Mouse (Mus musculus): Measurements from ENCODE around the gene Mical1. TPM values are rescaled to one million over a fixed set of nuclear protein-coding genes. Genes with fewer than 3 reads are reported as not detected.
A peak's percentile ranks its signal among the peaks of the same experiment; 100 is the strongest.

Gene Mical1
- total RNA-seq, 1 experiment from 2014 or later: 15.6 TPM

DNA sequence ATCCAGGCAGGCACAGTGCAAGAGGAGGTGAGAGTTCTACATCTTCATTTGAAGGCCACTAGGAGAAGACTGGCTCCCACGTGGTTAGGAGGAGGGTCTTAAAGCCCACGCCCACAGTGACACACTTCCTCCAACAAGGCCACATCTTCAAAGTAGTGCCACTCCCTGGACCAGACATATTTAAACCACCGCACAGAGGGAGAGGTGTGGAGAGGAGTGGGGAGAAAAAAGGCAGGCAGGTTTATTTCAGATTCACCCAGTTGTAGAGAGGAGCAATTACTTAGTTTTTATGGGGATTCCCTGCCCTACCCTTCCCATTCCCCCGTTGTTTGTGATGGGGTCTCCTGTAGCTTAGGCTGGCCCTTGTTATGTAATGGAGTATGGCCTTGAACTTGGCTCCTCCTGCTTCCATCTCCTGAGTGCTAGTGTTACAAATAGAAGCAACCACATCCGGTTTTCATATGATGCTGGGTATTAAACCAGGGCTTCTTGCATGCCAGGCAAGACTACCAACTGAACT lies 3.1 kb upstream of the Mical1 start:
- no peak for ATAC-seq (replicated peaks in 1 of 2; ENCODE audit: insufficient read depth in 1 of 2, low FRiP score in 2 of 2, low TSS enrichment in 1 of 2, low read depth in 1 of 2, poor library complexity in 2 of 2, severe bottlenecking in 2 of 2)

DNA sequence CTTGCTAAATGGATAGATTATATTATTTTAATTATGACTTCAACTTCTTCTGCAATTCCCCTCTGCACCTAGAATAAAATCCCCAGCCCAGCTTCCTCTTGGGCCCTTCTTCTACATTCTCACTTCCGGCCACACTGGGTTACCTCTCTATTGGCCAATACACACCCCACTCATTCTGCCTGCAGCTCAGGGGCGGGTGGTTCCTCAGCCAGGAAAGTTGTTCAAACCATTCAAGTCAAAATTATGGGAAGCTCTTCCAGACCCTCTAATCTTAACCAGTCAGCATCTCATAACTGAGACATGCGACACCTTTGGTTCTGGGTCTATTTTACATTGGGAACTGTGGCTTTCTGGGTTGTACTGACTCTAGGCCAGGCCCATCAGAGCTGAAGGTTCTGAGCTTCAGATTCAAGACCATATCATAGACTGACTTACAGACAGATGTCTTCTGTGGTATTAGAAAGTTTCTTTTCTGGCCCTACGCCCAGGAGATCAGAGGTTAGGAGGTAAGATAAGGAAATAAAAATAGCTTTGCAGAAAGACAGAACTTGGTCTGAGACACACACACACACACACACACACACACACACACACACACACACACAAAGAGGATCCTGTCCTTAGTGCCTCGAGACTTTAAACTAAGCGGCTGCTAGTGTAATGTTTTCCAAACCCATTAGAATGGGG lies 2.2 kb upstream of the Mical1 start:
- peak; percentile 70 to 77 for ATAC-seq (replicated peaks in 1 of 2; ENCODE audit: insufficient read depth in 1 of 2, low FRiP score in 2 of 2, low TSS enrichment in 1 of 2, low read depth in 1 of 2, poor library complexity in 2 of 2, severe bottlenecking in 2 of 2)

- no peak for ATAC-seq (replicated peaks in 1 of 2; ENCODE audit: insufficient read depth in 1 of 2, low FRiP score in 2 of 2, low TSS enrichment in 1 of 2, low read depth in 1 of 2, poor library complexity in 2 of 2, severe bottlenecking in 2 of 2)
Observed at GRCm38 (mm10) chr10:41474981-41475391, 1.1 kb upstream of the Mical1 start.

GRCm38 (mm10) chr10:41477018-41477277 lies 834 bp downstream of the Mical1 start:
- no peak for ATAC-seq (replicated peaks in 1 of 2; ENCODE audit: insufficient read depth in 1 of 2, low FRiP score in 2 of 2, low TSS enrichment in 1 of 2, low read depth in 1 of 2, poor library complexity in 2 of 2, severe bottlenecking in 2 of 2)

DNA sequence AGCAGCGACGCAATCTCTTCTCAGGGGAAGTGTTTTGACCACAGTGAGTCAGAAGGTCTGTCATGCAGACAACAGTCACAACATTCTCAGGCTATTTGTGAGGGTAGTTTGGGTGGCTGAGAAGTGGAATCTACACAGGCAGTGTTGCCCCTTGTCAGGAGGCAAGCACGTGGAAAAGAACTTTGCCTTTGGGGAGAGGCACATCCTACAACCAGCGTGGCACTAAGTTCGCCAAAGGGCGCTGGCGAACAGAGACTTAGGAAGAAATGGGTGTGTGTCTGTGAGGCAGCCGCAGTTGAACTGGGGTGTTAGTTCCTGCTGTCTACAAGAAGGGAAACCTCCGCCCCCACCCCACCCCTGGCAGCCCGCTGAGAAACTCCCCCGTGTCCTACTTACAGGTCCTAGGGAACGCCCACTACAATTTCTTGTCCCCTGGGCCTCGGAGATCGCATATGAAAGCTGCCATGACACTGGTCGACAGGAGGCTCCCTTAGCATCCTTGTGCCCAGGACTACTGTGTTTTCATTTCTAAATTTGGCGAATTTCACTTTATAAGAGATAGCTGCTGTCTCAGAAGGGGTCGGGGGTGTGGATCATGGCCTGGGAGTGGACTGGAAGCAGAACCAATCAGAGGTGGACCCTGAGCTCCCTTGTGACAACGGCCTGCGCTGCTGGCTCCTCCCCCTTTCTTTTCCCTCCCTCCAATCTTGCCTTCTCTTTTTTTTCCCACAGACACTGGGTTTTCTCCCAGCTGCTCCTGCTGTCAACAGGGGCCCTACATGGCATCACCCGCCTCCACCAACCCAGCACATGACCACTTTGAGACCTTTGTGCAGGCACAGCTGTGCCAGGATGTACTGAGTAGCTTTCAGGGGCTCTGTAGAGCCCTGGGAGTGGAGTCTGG lies 1.4 kb downstream of the Mical1 start:
- ATAC-seq (replicated peaks in 1 of 2; ENCODE audit: insufficient read depth in 1 of 2, low FRiP score in 2 of 2, low TSS enrichment in 1 of 2, low read depth in 1 of 2, poor library complexity in 2 of 2, severe bottlenecking in 2 of 2): peak; percentile 47 to 51

DNA sequence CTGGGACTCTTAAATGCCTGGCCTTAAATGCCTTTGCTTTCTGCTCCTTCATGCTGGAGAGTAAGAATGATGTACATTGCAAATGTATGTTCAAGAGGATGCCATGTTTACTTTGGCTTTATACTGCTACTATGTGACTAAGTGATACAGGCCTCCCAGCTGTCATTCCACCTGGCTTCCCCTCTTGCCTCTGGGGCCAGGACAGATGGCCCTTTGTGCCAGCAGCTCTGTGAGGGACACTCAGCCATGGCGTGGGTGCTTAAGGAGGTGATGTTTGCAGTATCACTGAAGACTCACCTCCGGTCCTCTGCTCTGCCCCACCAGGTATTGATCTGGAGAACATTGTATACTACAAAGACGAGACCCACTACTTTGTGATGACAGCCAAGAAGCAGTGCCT lies 3.8 kb downstream of the Mical1 start:
- no peak for ATAC-seq (replicated peaks in 1 of 2; ENCODE audit: insufficient read depth in 1 of 2, low FRiP score in 2 of 2, low TSS enrichment in 1 of 2, low read depth in 1 of 2, poor library complexity in 2 of 2, severe bottlenecking in 2 of 2)

GRCm38 (mm10) chr10:41480938-41481880 lies 5.1 kb downstream of the Mical1 start:
- no peak for ATAC-seq (replicated peaks in 1 of 2; ENCODE audit: insufficient read depth in 1 of 2, low FRiP score in 2 of 2, low TSS enrichment in 1 of 2, low read depth in 1 of 2, poor library complexity in 2 of 2, severe bottlenecking in 2 of 2)

GRCm38 (mm10) chr10:41482446-41482845 lies 6.3 kb downstream of the Mical1 start:
- no peak for ATAC-seq (replicated peaks in 1 of 2; ENCODE audit: insufficient read depth in 1 of 2, low FRiP score in 2 of 2, low TSS enrichment in 1 of 2, low read depth in 1 of 2, poor library complexity in 2 of 2, severe bottlenecking in 2 of 2)

DNA sequence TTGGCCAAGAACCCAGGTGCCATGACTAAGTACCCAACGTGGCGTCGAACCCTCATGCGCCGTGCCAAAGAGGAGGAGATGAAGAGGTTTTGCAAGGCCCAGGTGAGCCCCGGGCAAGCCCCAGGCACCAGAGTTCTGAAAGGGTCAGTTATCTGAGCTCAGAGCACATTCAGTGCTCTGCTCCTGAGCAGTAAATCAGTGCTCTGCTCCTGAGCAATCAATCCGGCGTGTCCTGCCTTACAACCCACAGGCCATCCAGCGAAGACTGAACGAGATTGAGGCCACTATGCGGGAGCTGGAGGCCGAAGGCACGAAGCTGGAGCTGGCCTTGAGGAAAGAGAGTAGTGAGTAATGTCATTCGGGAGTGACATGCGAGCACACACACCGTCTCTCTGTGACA lies 9.7 kb downstream of the Mical1 start:
- ATAC-seq (replicated peaks in 1 of 2; ENCODE audit: insufficient read depth in 1 of 2, low FRiP score in 2 of 2, low TSS enrichment in 1 of 2, low read depth in 1 of 2, poor library complexity in 2 of 2, severe bottlenecking in 2 of 2): no peak

DNA sequence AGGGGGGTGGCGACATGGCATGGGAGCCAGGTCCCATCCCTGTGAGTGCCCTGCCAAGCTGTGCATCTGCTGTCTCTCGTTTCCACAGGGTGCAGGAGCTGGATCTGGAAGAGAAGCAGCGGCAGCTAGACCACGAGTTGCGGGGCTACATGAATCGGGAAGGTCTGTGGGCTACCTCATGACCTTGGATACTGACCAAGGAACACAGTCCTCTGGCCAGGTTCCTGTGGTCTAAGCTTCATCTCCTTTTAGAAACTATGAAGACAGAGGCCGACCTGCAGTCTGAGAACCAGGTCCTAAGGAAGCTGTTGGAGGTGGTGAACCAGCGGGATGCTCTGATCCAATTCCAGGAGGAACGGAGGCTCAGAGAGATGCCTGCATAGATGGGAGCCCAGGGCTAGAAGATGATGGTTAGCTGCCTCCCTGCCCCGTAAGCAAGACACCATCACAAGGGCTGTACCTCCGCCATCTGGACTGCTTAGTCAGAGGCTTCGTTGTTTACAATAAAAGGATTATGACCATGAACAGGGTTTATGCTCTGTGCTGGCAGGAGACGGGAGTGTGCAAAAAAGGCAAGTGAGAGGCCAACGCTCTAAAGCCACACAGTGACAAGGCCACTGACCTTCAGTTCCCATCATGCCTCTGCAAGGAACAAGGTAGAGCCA lies 10.5 kb downstream of the Mical1 start:
- ATAC-seq (replicated peaks in 1 of 2; ENCODE audit: insufficient read depth in 1 of 2, low FRiP score in 2 of 2, low TSS enrichment in 1 of 2, low read depth in 1 of 2, poor library complexity in 2 of 2, severe bottlenecking in 2 of 2): no peak

DNA sequence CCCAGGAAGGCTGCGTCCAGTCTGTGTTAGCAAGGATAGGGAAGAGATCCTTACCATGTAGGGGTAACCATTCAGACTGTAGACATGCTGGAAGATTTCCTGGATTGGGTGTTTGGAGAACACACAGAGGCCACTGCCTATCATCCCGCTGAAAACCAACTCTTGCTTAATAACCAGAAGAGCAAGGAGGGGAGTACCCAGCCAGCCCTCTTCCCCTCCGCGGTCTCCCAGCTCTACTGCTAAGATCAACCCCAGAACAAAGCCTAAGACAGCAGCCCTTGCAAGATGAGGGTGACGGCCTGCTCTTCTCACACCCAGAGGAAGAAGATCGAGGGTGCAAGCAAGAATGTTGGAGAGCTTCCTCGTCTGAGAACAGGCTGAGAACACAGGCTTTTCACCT lies 12.8 kb downstream of the Mical1 start:
- ATAC-seq (replicated peaks in 1 of 2; ENCODE audit: insufficient read depth in 1 of 2, low FRiP score in 2 of 2, low TSS enrichment in 1 of 2, low read depth in 1 of 2, poor library complexity in 2 of 2, severe bottlenecking in 2 of 2): peak in 1 of 2 experiments; percentile 18; a peak in 1 of 4 replicates

DNA sequence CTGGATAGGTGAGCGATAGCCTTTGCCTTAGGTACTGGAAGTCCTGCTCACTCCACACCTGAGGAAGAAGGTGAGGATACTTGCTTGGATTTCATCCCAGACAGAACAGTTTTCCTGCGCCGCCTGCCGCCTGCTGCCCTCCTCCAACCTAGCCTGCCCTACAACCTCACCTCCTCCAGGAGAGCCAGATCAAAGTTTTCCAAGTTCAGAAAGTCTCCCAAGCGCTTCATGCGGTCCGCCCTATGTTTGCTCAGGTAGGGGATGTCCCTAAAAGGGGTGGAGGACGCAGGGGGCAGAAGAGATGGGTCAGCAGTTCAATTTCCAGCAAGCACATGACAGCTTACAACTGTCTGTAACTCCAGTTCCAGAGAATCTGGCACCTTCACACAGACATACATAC lies 13.2 kb downstream of the Mical1 start:
- ATAC-seq (replicated peaks in 1 of 2; ENCODE audit: insufficient read depth in 1 of 2, low FRiP score in 2 of 2, low TSS enrichment in 1 of 2, low read depth in 1 of 2, poor library complexity in 2 of 2, severe bottlenecking in 2 of 2): no peak

DNA sequence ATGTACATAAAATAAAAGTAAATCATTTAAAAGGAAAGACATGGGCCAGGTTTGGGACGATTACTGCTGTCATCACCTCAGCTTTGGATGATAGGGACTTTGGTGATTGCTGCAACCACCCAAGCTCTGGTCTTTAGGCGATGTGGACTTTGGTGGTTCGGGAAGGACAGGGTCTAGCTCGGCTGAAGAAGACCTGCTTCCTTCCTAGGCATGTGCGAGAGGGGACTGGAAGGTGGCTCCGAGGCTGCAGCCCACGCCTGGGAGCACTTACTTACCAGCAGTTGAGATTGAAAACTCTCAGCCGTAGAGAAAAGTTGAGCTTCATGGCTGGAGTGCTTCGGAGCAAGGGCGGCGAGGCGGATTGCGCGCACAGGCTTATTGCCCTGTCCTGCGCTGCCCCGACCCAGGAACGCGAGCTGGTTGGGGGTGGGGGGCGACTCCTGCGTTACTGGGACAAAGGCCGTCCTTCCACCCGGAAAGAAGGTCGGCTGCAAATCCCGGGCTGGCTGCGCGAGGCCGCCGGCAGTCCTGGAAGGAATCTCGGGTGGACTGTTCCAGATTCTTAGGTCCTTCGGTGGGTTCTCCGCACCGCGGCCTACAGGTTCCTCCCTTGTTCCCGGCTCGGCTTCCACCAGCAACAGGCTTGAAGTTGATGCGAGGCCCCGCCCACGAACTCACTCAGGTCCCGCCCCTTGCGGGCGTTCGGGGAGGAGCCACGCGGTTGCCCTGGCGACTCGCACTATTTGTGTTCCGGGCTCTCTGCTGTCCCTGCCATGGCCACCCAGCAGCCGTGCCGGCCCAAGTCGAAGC lies 13.8 kb downstream of the Mical1 start, which contains the start of the genes Smpd2 and Ppil6:
Smpd2 (minus strand) TSS at position 662 of the 810 bp plus-strand sequence.
Ppil6 (plus strand) TSS at position 732 of the 810 bp plus-strand sequence.
- peak; percentile 94 to 96 for ATAC-seq (replicated peaks in 1 of 2; ENCODE audit: insufficient read depth in 1 of 2, low FRiP score in 2 of 2, low TSS enrichment in 1 of 2, low read depth in 1 of 2, poor library complexity in 2 of 2, severe bottlenecking in 2 of 2)

DNA sequence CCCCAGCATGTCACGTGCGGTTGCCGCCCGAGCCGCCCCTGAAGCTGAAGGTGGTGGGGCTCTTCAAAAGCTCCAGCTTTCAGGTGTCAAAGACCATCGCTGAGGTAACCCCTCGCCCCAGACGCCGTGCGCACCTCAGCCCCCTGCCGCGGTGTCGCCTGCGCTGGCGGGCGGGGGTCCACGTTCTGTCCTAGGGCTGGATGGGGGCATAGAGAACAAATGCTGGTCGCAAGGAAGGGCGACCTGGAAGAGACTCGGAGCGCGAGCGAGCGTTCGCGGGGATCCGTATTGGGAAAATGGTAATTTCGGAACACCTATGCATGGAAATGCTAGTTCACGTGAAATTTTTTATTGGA lies 14.4 kb downstream of the Mical1 start:
- no peak for ATAC-seq (replicated peaks in 1 of 2; ENCODE audit: insufficient read depth in 1 of 2, low FRiP score in 2 of 2, low TSS enrichment in 1 of 2, low read depth in 1 of 2, poor library complexity in 2 of 2, severe bottlenecking in 2 of 2)

DNA sequence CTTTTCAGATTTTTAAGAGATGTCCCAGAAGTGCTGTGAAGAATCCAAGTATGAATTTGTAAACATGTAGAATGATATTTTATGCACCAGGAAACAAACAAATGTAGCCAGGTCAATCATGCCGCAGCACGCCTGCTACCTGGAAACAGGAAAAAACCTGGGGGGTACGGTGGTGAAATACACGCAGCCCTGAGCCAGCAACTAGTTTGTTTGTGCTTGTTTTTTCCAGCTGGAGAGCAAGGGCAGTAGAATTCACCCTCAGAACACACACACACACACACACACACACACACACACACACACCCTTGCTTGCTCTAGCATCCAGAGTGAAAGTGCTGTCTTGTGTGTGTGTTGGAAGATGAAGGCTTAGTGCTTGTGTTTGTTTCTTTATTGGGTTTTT lies 15.0 kb downstream of the Mical1 start:
- ATAC-seq (replicated peaks in 1 of 2; ENCODE audit: insufficient read depth in 1 of 2, low FRiP score in 2 of 2, low TSS enrichment in 1 of 2, low read depth in 1 of 2, poor library complexity in 2 of 2, severe bottlenecking in 2 of 2): no peak

- ATAC-seq (replicated peaks in 1 of 2; ENCODE audit: insufficient read depth in 1 of 2, low FRiP score in 2 of 2, low TSS enrichment in 1 of 2, low read depth in 1 of 2, poor library complexity in 2 of 2, severe bottlenecking in 2 of 2): no peak
Observed at GRCm38 (mm10) chr10:41500941-41501340, 24.8 kb downstream of the Mical1 start.
